Comparison of ENCODE assay signal across 10 mouse cellular contexts in the genomic region with DNA sequence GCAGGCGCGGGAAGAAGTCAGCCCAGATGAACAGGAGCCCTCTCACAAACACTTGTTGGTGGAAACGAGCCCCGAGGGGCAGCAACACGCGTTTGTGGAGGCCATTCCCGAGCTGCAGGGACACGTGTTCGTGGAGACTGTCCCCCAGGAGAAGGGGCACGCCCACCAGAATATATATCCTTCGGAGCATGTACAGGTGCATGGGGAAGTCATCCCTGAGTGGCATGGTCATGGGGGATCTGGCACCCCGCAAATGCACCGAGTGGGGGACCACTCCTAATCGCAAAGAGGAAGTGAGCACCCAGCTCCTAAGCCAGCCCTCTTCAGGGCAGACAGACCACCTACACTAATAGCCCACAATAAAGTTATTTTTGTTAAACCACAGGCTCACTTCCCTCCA. TPM values are rescaled to one million over a fixed set of nuclear protein-coding genes. Genes with fewer than 3 reads are reported as not detected.
DNase-seq lines count a peak whose midpoint lies in the region; ATAC-seq and TF ChIP-seq lines count a peak whose summit lies in the region.
"Had no signal": no experiment of that assay in that cellular context is flagged by ENCODE, and none has a peak within 500 bp of the region (broad histone marks: within the 10 kb centered on the region; RNA-seq: fewer than 3 reads in every experiment).

No protein-coding gene starts in this region.

- H3K9me3 ChIP-seq in forebrain, embryonic 13.5 days (replicated peaks): no peaks in the 10 kb centered on the region
- no peaks in the 10 kb centered on the region for H3K9me3 ChIP-seq in forebrain, embryonic 11.5 days (ENCODE audit: control insufficient read depth, low read length)
- no peaks in the 10 kb centered on the region for H3K9me3 ChIP-seq in stomach, embryonic 14.5 days (ENCODE audit: control insufficient read depth, low read depth, low read length)
- H3K9me3 ChIP-seq in stomach, postnatal 0 days (ENCODE audit: control insufficient read depth, low read length): no peaks in the 10 kb centered on the region
- H3K9me3 ChIP-seq in liver, embryonic 13.5 days (replicated peaks): no peaks in the 10 kb centered on the region

- TF ChIP-seq CTCF in stomach, postnatal 0 days (IDR thresholded peaks at IDR 0.05; ENCODE audit: low read depth): no peak
- no peak for TF ChIP-seq CTCF in gastrocnemius, adult 2 months (IDR thresholded peaks at IDR 0.05)

- intact Hi-C loops in gastrocnemius, adult 2 months (cut with DNase I): no loop called here

- no peak for TF ChIP-seq EP300 in stomach, postnatal 0 days (optimal IDR thresholded peaks at IDR 0.05)

- peaks cover 12% of the 10 kb centered on the region for H3K4me1 ChIP-seq in forebrain, embryonic 13.5 days
- H3K4me1 ChIP-seq in forebrain, embryonic 11.5 days (replicated peaks; ENCODE audit: control insufficient read depth, insufficient read depth, low read length): peaks cover 10% of the 10 kb centered on the region
- peaks cover 10% of the 10 kb centered on the region; the same call in 1 of the 2 replicates for H3K4me1 ChIP-seq in stomach, embryonic 14.5 days (ENCODE audit: control insufficient read depth, insufficient read depth, low read length)
- peaks cover 7% of the 10 kb centered on the region; the same call in 1 of the 2 replicates for H3K4me1 ChIP-seq in stomach, postnatal 0 days (replicated peaks; ENCODE audit: control insufficient read depth, insufficient read depth)
- peaks cover 34% of the 10 kb centered on the region for H3K4me1 ChIP-seq in liver, embryonic 13.5 days (replicated peaks)

- H3K27ac ChIP-seq in forebrain, embryonic 13.5 days: no peak overlapping the region
- H3K27ac ChIP-seq in forebrain, embryonic 11.5 days (ENCODE audit: low read depth, low read length): no peak overlapping the region
- no peak overlapping the region for H3K27ac ChIP-seq in stomach, embryonic 14.5 days (ENCODE audit: low read length)
- H3K27ac ChIP-seq in stomach, postnatal 0 days (replicated peaks): no peak overlapping the region
- H3K27ac ChIP-seq in liver, embryonic 13.5 days: no peak overlapping the region
- H3K27ac ChIP-seq in gastrocnemius, adult 2 months: no peak overlapping the region
- H3K27ac ChIP-seq: macrophage had no signal

- WGBS in forebrain, embryonic 13.5 days: 55% methylated on average over 14 of the region's 14 CpGs
- WGBS in forebrain, embryonic 11.5 days: 58% methylated on average over 14 of the region's 14 CpGs
- 57% methylated on average over 14 of the region's 14 CpGs for WGBS in stomach, embryonic 14.5 days
- 60% methylated on average over 14 of the region's 14 CpGs for WGBS in stomach, postnatal 0 days
- WGBS in liver, embryonic 13.5 days (ENCODE audit: insufficient replicate concordance): 44% methylated on average over 14 of the region's 14 CpGs

- no peak for ATAC-seq in forebrain, embryonic 13.5 days
- ATAC-seq in forebrain, embryonic 11.5 days (replicated peaks; ENCODE audit: low FRiP score): no peak
- no peak for ATAC-seq in stomach, embryonic 14.5 days (ENCODE audit: insufficient number of reproducible peaks, insufficient read depth, low FRiP score, low read depth)
- no peak for ATAC-seq in stomach, postnatal 0 days (ENCODE audit: low FRiP score, low TSS enrichment)
- ATAC-seq in liver, embryonic 13.5 days (ENCODE audit: low read depth): no peak

- no peak overlapping the region for H3K9ac ChIP-seq in forebrain, embryonic 13.5 days
- no peak overlapping the region for H3K9ac ChIP-seq in forebrain, embryonic 11.5 days (ENCODE audit: low read length)
- no peak overlapping the region for H3K9ac ChIP-seq in stomach, embryonic 14.5 days (replicated peaks; ENCODE audit: low read depth, low read length)
- H3K9ac ChIP-seq in stomach, postnatal 0 days (ENCODE audit: low read length): no peak overlapping the region
- no peak overlapping the region for H3K9ac ChIP-seq in liver, embryonic 13.5 days

- no peak overlapping the region for H3K4me2 ChIP-seq in forebrain, embryonic 13.5 days
- no peak overlapping the region for H3K4me2 ChIP-seq in forebrain, embryonic 11.5 days (ENCODE audit: low read depth, low read length, severe bottlenecking)
- H3K4me2 ChIP-seq in stomach, embryonic 14.5 days (replicated peaks; ENCODE audit: low read depth, low read length): peak overlapping the region; percentile 44; the same call in 1 of the 2 replicates
- no peak overlapping the region for H3K4me2 ChIP-seq in stomach, postnatal 0 days (replicated peaks; ENCODE audit: low read depth)
- peak overlapping the region; percentile 64; the same call in 1 of the 2 replicates for H3K4me2 ChIP-seq in liver, embryonic 13.5 days

- H3K27me3 ChIP-seq in forebrain, embryonic 13.5 days: peaks cover 35% of the 10 kb centered on the region
- peaks cover 18% of the 10 kb centered on the region for H3K27me3 ChIP-seq in forebrain, embryonic 11.5 days (ENCODE audit: control insufficient read depth, insufficient read depth, low read length)
- no peaks in the 10 kb centered on the region for H3K27me3 ChIP-seq in stomach, embryonic 14.5 days (ENCODE audit: control insufficient read depth, insufficient read depth, low read length)
- H3K27me3 ChIP-seq in stomach, postnatal 0 days (ENCODE audit: control insufficient read depth, insufficient read depth, low read length): no peaks in the 10 kb centered on the region
- H3K27me3 ChIP-seq in liver, embryonic 13.5 days: peaks cover 27% of the 10 kb centered on the region

- no peak for DNase-seq in forebrain, embryonic 11.5 days (ENCODE audit: low spot score)
- no peak for DNase-seq in stomach, postnatal 0 days (ENCODE audit: low spot score)
- DNase-seq in liver, embryonic 13.5 days: no peak
- no peak for DNase-seq in gastrocnemius, adult 2 months
- DNase-seq in right cerebral cortex, adult 18-20 months: no peak
- DNase-seq in ovary, postnatal 10 days (ENCODE audit: low spot score): no peak
- DNase-seq: kidney, adult 2 months had no signal

- H3K36me3 ChIP-seq in forebrain, embryonic 13.5 days (ENCODE audit: poor library complexity, severe bottlenecking): peaks cover 56% of the 10 kb centered on the region
- no peaks in the 10 kb centered on the region; the same call in 1 of the 2 replicates for H3K36me3 ChIP-seq in forebrain, embryonic 11.5 days (ENCODE audit: control insufficient read depth, insufficient read depth, low read length)
- peaks cover 36% of the 10 kb centered on the region for H3K36me3 ChIP-seq in stomach, embryonic 14.5 days (ENCODE audit: control insufficient read depth, insufficient read depth, low read length)
- H3K36me3 ChIP-seq in stomach, postnatal 0 days (ENCODE audit: control insufficient read depth, insufficient read depth, low read length): peaks cover 27% of the 10 kb centered on the region
- peaks cover 49% of the 10 kb centered on the region for H3K36me3 ChIP-seq in liver, embryonic 13.5 days

- H3K4me3 ChIP-seq in forebrain, embryonic 13.5 days: 0 out of 2 replicates have a peak overlapping the region, but pooled peaks have one; percentile 31
- no peak overlapping the region for H3K4me3 ChIP-seq in forebrain, embryonic 11.5 days (ENCODE audit: low read depth, low read length)
- H3K4me3 ChIP-seq in stomach, embryonic 14.5 days (ENCODE audit: low read depth, low read length): no peak overlapping the region
- H3K4me3 ChIP-seq in stomach, postnatal 0 days (ENCODE audit: low read depth, low read length): no peak overlapping the region
- peak overlapping the region; percentile 40; the same call in 1 of the 2 replicates for H3K4me3 ChIP-seq in liver, embryonic 13.5 days (replicated peaks)
- H3K4me3 ChIP-seq in gastrocnemius, adult 2 months: no peak overlapping the region

RNA-seq across cellular contexts. Expression of a gene that starts 8.4 kb away (rescaled TPM):
- 93.1 and 95.4 TPM in 2 replicates for polyA plus RNA-seq in forebrain, embryonic 13.5 days (2015; fragmentation: Nextera tagmentation; extraction: Ambion mirVana)
- polyA plus RNA-seq in forebrain, embryonic 11.5 days (2014; fragmentation: Nextera tagmentation; extraction: Ambion mirVana): 79.9 and 83.0 TPM in 2 replicates
- 43.6 and 54.9 TPM in 2 replicates for polyA plus RNA-seq in stomach, embryonic 14.5 days (2014; fragmentation: Nextera tagmentation; extraction: Ambion mirVana)
- polyA plus RNA-seq in stomach, postnatal 0 days (2015; fragmentation: Nextera tagmentation; extraction: Ambion mirVana): 70.8 and 75.2 TPM in 2 replicates
- 32.0 and 32.1 TPM in 2 replicates for polyA plus RNA-seq in liver, embryonic 13.5 days (2015; fragmentation: Nextera tagmentation; extraction: Ambion mirVana)
- total RNA-seq in gastrocnemius, adult 2 months (2021): 100 to 1,000 TPM; 128 to 137 TPM

RNA-seq across cellular contexts. Expression of a gene that starts 8.5 kb away (rescaled TPM):
- polyA plus RNA-seq in forebrain, embryonic 13.5 days (2015; fragmentation: Nextera tagmentation; extraction: Ambion mirVana): 81.5 and 95.5 TPM in 2 replicates
- polyA plus RNA-seq in forebrain, embryonic 11.5 days (2014; fragmentation: Nextera tagmentation; extraction: Ambion mirVana): 67.6 and 69.9 TPM in 2 replicates
- 64.6 and 71.8 TPM in 2 replicates for polyA plus RNA-seq in stomach, embryonic 14.5 days (2014; fragmentation: Nextera tagmentation; extraction: Ambion mirVana)
- 45.4 and 48.0 TPM in 2 replicates for polyA plus RNA-seq in stomach, postnatal 0 days (2015; fragmentation: Nextera tagmentation; extraction: Ambion mirVana)
- 29.0 and 30.0 TPM in 2 replicates for polyA plus RNA-seq in liver, embryonic 13.5 days (2015; fragmentation: Nextera tagmentation; extraction: Ambion mirVana)
- total RNA-seq in gastrocnemius, adult 2 months (2021): 10 to 100 TPM; 40.8 to 56.4 TPM

RNA-seq across cellular contexts. Expression of a gene that starts 16.5 kb away (rescaled TPM):
- polyA plus RNA-seq in forebrain, embryonic 13.5 days (2015; fragmentation: Nextera tagmentation; extraction: Ambion mirVana): 34.9 and 38.1 TPM in 2 replicates
- polyA plus RNA-seq in forebrain, embryonic 11.5 days (2014; fragmentation: Nextera tagmentation; extraction: Ambion mirVana): 31.6 and 32.1 TPM in 2 replicates
- 25.7 and 30.0 TPM in 2 replicates for polyA plus RNA-seq in stomach, embryonic 14.5 days (2014; fragmentation: Nextera tagmentation; extraction: Ambion mirVana)
- 23.5 and 25.7 TPM in 2 replicates for polyA plus RNA-seq in stomach, postnatal 0 days (2015; fragmentation: Nextera tagmentation; extraction: Ambion mirVana)
- 22.8 and 24.2 TPM in 2 replicates for polyA plus RNA-seq in liver, embryonic 13.5 days (2015; fragmentation: Nextera tagmentation; extraction: Ambion mirVana)
- 10 to 100 TPM; 19.4 to 21.2 TPM for total RNA-seq in gastrocnemius, adult 2 months (2021)

RNA-seq across cellular contexts. Expression of a gene that starts 24.0 kb away (rescaled TPM):
- 5.4 and 5.7 TPM in 2 replicates for polyA plus RNA-seq in forebrain, embryonic 13.5 days (2015; fragmentation: Nextera tagmentation; extraction: Ambion mirVana)
- polyA plus RNA-seq in forebrain, embryonic 11.5 days (2014; fragmentation: Nextera tagmentation; extraction: Ambion mirVana): 3.2 and 3.4 TPM in 2 replicates
- 3.1 and 4.4 TPM in 2 replicates for polyA plus RNA-seq in stomach, embryonic 14.5 days (2014; fragmentation: Nextera tagmentation; extraction: Ambion mirVana)
- 7.3 and 7.7 TPM in 2 replicates for polyA plus RNA-seq in stomach, postnatal 0 days (2015; fragmentation: Nextera tagmentation; extraction: Ambion mirVana)
- 5.3 and 5.4 TPM in 2 replicates for polyA plus RNA-seq in liver, embryonic 13.5 days (2015; fragmentation: Nextera tagmentation; extraction: Ambion mirVana)
- 100 to 1,000 TPM in 1 of 2 experiments, 10 to 100 TPM in 1; 74.7 to 115 TPM for total RNA-seq in gastrocnemius, adult 2 months (2021)

RNA-seq across cellular contexts. Expression of a gene that starts 24.2 kb away (rescaled TPM):
- polyA plus RNA-seq in forebrain, embryonic 13.5 days (2015; fragmentation: Nextera tagmentation; extraction: Ambion mirVana): 1.2 and 1.9 TPM in 2 replicates
- 1.1 and 1.4 TPM in 2 replicates for polyA plus RNA-seq in forebrain, embryonic 11.5 days (2014; fragmentation: Nextera tagmentation; extraction: Ambion mirVana)
- 1.2 and 3.0 TPM in 2 replicates for polyA plus RNA-seq in stomach, embryonic 14.5 days (2014; fragmentation: Nextera tagmentation; extraction: Ambion mirVana)
- 0.69 and 0.75 TPM in 2 replicates for polyA plus RNA-seq in stomach, postnatal 0 days (2015; fragmentation: Nextera tagmentation; extraction: Ambion mirVana)
- 0.70 and 1.1 TPM in 2 replicates for polyA plus RNA-seq in liver, embryonic 13.5 days (2015; fragmentation: Nextera tagmentation; extraction: Ambion mirVana)
- 1 to 10 TPM; 1.6 to 3.3 TPM for total RNA-seq in gastrocnemius, adult 2 months (2021)

Comparison
In these comparisons a context has a peak if more than half of its experiments do, and no peak if none do; other contexts are left out.
1. H3K4me2 ChIP-seq: peak in stomach, embryonic 14.5 days (single experiment) and liver, embryonic 13.5 days (single experiment); none in forebrain, embryonic 13.5 days (single experiment), forebrain, embryonic 11.5 days (single experiment) and stomach, postnatal 0 days (single experiment).
2. H3K4me3 ChIP-seq: peak in forebrain, embryonic 13.5 days (single experiment) and liver, embryonic 13.5 days (single experiment); none in forebrain, embryonic 11.5 days (single experiment), stomach, embryonic 14.5 days (single experiment), stomach, postnatal 0 days (single experiment) and gastrocnemius, adult 2 months (single experiment).